Mouse (Mus musculus): ENCODE results near the gene Cdc7.

GRCm38 (mm10) chr5:106948683-106949082 is 15.4 kb upstream of the Cdc7 start:
- TF ChIP-seq POLR2A (IDR thresholded peaks at IDR 0.05; ENCODE audit: borderline replicate concordance, extremely low read depth, insufficient read depth, insufficient read length, poor library complexity, severe bottlenecking), result no peak
- TF ChIP-seq CTCF (IDR thresholded peaks at IDR 0.05; ENCODE audit: borderline replicate concordance, extremely low read depth, insufficient read depth, insufficient read length), result no peak

All from brain, embryonic 14.5 days (tissue).